Mouse (Mus musculus): ENCODE measurements around the gene Reep3.

The Reep3 gene

DNA sequence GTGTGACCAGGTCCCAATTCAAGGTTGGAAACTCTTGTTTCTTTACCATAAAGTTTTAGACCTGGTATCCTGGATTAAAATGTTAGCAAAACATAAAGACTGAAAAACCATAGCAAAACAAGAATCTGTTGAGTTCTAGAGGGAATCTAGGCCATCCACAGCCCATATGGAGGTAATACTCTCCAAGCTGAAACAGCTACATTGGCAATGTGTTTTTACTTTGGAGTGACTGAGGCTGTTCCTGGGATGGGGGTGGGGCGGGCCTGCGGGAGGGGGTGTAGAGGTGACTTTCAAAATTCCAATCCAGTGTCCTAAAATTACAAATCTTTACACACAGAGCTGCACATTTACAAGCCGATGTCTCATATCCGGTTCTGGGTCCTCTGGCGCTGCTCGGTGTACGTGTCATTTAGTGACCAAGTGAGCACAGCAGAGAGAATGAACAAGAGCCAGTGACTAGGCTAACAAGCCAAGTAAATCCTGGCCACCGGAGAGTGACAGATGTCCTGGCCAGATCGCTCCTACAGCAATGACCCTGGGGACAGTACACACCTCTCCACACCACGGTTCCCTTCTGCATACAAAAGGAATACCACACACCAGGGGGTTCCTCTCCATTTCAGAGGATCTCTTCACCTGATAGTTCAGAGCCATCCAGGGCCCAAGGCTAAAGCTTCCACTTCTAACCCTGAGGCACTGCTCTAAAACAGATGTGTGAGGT is 13.1 kb downstream of the Reep3 start:
- no peak for DNase-seq (ENCODE audit: low spot score)

DNA sequence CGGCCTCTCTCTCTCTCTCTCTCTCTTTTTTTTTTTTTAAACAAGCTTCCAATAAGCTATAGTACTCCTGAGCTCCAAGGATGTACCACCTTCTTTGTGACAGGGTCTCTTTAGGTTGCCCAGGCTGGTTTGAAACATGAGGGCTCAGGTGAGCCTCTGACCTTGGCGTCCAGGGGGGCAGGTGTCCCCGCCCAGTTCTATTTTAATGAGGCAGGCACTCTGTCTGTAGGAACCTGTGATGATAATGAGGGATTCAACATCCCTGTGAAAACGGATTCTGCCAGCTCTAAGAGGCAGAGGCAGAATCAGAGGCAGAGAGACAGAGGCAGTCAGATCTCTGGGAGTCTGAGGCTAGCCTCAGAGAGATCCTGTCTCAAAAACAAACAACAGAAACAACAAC is 14.2 kb downstream of the Reep3 start:
- no peak for DNase-seq (ENCODE audit: low spot score)

GRCm38 (mm10) chr10:67081206-67082007 is 15.3 kb downstream of the Reep3 start:
- no peak for DNase-seq (ENCODE audit: low spot score)

DNA sequence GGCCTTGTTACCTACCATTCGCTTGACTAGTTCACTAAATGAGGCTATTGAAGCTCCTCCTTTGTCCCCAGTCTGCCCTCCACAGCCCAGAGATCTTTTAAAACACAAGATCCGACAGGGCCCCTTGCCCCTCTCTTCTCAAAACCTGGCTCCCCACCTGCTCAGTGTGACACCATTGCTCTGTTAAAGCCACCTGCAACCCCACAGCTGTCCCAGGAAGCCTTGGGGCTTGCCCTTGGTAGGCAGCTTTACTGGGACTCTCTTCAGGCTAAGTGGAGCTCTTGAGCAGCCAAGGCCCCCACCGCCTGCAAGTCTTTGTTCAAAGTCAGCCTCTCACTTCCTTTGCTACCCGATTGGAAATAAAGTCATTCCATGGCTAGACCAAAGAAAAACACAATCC is 17.7 kb downstream of the Reep3 start:
- DNase-seq (ENCODE audit: low spot score): no peak

GRCm38 (mm10) chr10:67075931-67076878 is 20.5 kb downstream of the Reep3 start:
- DNase-seq (ENCODE audit: low spot score): no peak

- DNase-seq (ENCODE audit: low spot score): no peak
Measured at GRCm38 (mm10) chr10:67073577-67073976, 23.2 kb downstream of the Reep3 start.

- no peak for DNase-seq (ENCODE audit: low spot score)
Measured at GRCm38 (mm10) chr10:67072600-67072999, 24.1 kb downstream of the Reep3 start.

GRCm38 (mm10) chr10:67071884-67072283 is 24.9 kb downstream of the Reep3 start:
- no peak for DNase-seq (ENCODE audit: low spot score)

GRCm38 (mm10) chr10:67071389-67071788 is 25.4 kb downstream of the Reep3 start:
- no peak for DNase-seq (ENCODE audit: low spot score)

DNA sequence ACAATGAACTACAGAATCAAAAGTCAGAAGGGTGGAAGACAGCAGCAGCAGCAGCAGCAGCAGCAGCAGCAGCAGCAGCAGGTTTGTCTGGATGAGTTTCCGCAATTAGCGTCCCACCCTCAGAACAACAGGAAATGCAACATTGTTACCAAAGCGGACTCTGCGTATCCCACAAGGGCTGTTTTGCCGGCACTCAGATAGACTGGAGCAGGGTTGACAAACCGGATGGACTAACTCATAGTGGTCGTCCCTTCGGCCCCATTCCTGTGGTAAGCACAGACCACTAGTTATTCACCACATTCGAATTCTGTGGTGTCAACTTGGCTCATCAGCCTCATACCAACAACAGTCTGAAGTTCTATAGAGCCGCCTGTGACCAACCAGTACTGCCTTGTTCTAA is 27.7 kb downstream of the Reep3 start:
- DNase-seq (ENCODE audit: low spot score): no peak

GRCm38 (mm10) chr10:67066421-67066820 is 30.3 kb downstream of the Reep3 start:
- no peak for DNase-seq (ENCODE audit: low spot score)

- no peak for DNase-seq (ENCODE audit: low spot score)
Measured at GRCm38 (mm10) chr10:67065927-67066326, 30.8 kb downstream of the Reep3 start.

- no peak for DNase-seq (ENCODE audit: low spot score)
Measured at GRCm38 (mm10) chr10:67065277-67065887, 31.4 kb downstream of the Reep3 start.

- no peak for DNase-seq (ENCODE audit: low spot score)
Measured at GRCm38 (mm10) chr10:67061823-67062222, 34.9 kb downstream of the Reep3 start.

GRCm38 (mm10) chr10:67061367-67061801 is 35.4 kb downstream of the Reep3 start:
- DNase-seq (ENCODE audit: low spot score): no peak

DNA sequence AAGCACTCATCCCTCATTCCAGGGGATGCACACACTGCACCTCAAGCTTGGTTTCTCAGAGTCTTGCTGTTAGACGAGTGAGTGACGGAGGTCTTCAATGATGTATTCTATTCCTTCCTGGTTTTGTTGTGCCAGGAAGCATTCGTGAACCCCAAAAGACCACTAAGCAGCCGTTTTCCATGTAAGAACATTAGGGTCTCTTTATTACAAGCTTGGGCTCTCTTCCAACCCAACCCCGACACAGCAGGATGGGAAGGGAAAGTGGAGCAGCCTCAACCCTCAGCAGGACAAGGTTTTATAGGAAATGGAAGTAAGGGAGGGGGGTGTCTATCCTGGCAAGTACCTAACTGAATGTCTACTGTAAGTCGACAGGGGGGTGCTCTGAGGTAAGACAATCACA is 38.0 kb downstream of the Reep3 start:
- no peak for DNase-seq (ENCODE audit: low spot score)

DNA sequence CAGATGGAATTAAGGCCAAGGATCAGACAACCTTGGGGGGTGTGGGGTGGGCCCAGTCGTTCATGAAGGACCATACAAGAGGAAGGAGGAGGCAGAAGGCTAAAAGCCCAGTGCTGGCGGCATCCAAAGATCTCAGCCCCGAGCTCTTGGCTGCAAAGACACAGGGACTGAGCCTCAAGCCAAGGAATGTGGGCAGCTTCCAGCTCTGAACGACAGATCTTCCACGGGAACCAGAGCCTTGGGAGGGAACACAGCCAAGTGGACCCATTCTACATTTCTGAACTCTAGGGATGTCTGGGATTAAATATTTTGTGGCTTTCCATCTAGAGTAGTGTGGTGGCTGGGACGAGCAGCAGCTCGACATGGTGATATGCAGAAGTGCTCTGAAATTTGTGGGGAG is 38.4 kb downstream of the Reep3 start:
- no peak for DNase-seq (ENCODE audit: low spot score)

GRCm38 (mm10) chr10:67057696-67058095 is 39.0 kb downstream of the Reep3 start:
- no peak for DNase-seq (ENCODE audit: low spot score)

DNA sequence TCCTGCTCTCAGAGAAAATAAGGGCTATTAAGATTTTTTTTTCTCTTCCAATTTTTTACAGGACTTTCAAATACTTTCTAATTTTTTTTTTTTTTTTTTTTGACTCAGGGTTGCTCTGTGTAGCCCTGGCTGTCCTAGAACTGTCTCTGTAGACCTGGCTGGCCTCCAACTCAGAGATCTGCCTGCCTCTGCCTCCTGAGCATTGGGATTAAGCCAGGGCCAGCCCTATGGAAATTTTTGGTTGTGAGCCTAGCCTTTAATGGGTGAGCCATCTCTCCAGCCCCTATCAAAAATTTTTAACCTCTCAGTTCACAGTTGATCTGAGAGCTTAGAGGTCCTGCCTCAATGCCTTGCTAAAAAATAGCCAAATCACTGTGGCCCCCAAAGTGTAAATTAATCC is 39.5 kb downstream of the Reep3 start:
- DNase-seq (ENCODE audit: low spot score): no peak

DNA sequence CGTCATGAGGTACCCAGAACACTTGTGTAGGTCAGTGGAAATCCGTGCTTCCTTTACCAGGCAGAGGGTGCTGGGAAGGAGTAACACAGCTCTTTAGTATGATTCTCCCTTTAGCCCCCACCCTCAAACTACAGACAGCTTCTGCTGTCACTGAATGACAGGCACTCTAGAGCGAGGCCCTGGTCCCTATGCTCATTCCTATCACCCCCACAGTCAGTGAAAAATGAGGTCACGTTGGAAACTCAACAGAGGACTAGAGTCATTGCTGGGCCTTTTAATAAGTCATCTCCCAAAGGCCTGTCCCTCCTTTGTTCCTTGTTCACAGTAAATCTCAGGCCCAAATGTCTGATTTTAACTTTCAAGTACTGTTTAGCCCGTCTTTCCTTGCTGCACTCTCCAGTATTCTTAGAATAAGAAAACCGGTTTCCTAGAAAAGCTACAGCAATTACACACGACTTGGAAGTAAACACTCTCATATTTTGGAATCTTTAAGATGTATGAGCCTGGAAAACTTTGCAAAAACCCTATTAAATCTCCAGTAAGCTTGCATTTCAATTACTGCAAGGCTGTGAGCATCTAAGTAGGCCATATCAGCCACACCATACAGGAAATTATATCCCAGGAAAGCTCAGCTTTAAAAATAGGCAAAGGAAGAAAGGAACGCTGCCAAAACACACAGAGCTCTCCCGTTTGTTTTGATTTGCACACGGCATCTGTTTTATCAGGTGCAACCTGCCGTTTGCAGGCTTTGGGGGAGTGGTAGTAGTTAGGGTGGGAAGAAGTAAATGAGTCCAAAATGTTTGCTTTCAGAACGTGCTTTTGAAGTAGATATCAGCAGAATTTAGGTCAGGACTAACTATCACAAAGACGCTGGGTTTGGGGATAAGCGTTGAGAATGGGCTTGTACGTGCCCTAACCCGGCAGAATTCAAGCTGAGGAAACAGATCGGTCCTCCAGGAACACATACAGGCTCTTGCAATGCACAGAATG is 40.6 kb downstream of the Reep3 start:
- no peak for DNase-seq (ENCODE audit: low spot score)

DNA sequence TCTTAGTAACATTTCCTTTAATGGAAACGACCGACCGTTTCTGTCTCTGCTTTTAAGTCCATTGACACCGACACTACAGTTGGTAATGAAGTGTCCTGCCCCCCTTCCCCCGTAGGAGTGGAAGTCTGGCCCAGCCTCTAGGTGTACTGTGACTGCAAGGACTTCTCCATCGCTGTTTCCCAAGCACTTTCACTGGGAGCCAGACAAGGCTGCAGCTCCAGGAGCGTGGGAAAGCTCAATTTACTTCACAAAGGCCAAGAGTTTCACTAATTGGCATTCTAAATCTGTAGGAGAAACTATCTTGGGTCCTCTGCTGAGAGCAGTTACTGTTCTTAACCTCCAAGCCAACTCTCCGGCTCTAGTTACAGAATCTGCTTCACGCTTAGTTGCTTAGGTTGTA is 43.3 kb downstream of the Reep3 start:
- DNase-seq (ENCODE audit: low spot score): no peak
